Mouse (Mus musculus): ENCODE results near the gene Slc38a7.

- no peak for TF ChIP-seq CTCF (IDR thresholded peaks at IDR 0.05; ENCODE audit: borderline replicate concordance, insufficient read depth, low read depth, low read length)
- TF ChIP-seq POLR2A (IDR thresholded peaks at IDR 0.05; ENCODE audit: borderline replicate concordance, insufficient read depth, low read length), result no peak
Observed at GRCm38 (mm10) chr8:95885271-95885841, 32.0 kb upstream of the Slc38a7 start.

Measured in cerebellum, adult 2 months (tissue).